ENCODE assay signal across 8 mouse cellular contexts in the genomic region with DNA sequence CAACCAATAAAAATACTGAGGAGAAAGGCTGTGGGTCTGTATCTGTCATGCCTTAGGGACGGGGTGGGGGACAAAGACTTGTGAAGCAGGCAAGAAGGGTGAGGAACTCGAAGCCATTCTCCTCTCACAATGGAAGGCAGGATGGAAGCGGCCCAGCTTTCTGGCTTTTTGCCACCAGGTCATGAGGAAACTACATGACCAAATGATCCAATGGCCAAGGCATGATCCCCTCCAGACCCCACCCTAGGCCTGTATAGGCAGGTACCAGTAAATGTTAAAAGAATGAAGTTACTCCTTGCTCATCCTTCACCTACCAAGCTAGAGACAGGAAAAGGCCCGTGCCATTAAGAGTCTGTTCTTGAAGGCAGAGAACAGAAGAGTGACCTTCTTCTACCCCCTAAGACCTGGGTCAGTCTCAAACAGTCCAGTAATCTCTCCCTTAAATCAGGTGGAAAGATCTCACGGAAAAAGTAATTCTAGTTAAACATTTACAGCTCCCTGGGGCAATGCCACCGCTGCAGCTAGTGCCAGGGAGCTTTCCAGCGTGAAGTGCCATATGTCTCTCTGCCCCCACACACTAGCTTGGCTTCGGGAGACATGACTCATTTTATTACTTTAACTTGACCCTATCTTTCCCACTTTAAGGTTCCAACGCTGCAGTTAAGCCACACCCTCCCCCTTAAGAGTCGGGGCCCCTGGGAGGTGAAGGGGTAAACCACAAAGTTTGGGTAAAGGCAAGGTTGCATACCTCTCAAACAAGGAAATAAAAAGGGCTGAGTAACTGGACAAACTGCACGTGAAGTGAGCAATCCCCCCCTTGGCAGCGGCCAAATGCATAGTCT. TPM values are rescaled to one million over a fixed set of nuclear protein-coding genes. Genes with fewer than 3 reads are reported as not detected.
DNase-seq lines count a peak whose midpoint lies in the region; ATAC-seq and TF ChIP-seq lines count a peak whose summit lies in the region.

No protein-coding gene starts in this region.

- H3K27ac ChIP-seq in intestine, embryonic 14.5 days (ENCODE audit: low read depth), result peak overlapping the region; percentile 65
- H3K27ac ChIP-seq in liver, embryonic 13.5 days, result peak overlapping the region; percentile 83
- H3K27ac ChIP-seq in olfactory bulb, adult 2 months (ENCODE audit: insufficient read depth, low read depth, low read length), result no peak overlapping the region

- no peaks in the 10 kb centered on the region for H3K9me3 ChIP-seq in intestine, embryonic 14.5 days (ENCODE audit: control insufficient read depth, low read length)
- no peaks in the 10 kb centered on the region for H3K9me3 ChIP-seq in liver, embryonic 13.5 days (replicated peaks)

- H3K4me3 ChIP-seq in intestine, embryonic 14.5 days (ENCODE audit: low read depth, low read length), result peak overlapping the region; percentile 80
- peak overlapping the region; percentile 78 for H3K4me3 ChIP-seq in liver, embryonic 13.5 days (replicated peaks)
- peak overlapping the region; percentile 98 for H3K4me3 ChIP-seq in olfactory bulb, adult 2 months (ENCODE audit: insufficient read depth, low read depth, low read length)

- H3K9ac ChIP-seq in intestine, embryonic 14.5 days (ENCODE audit: low read length), result peak overlapping the region; percentile 72
- peak overlapping the region; percentile 86 for H3K9ac ChIP-seq in liver, embryonic 13.5 days

- no peak for TF ChIP-seq CTCF in olfactory bulb, adult 2 months (IDR thresholded peaks at IDR 0.05; ENCODE audit: insufficient read depth, low read depth, low read length)

- peaks cover 14% of the 10 kb centered on the region; the same call in 1 of the 2 replicates for H3K36me3 ChIP-seq in intestine, embryonic 14.5 days (ENCODE audit: control insufficient read depth, insufficient read depth, low read length)
- peaks cover 20% of the 10 kb centered on the region for H3K36me3 ChIP-seq in liver, embryonic 13.5 days

- peak overlapping the region; percentile 95 for H3K4me2 ChIP-seq in intestine, embryonic 14.5 days (ENCODE audit: low read length)
- H3K4me2 ChIP-seq in liver, embryonic 13.5 days, result peak overlapping the region; percentile 90

- no peak for TF ChIP-seq POLR2A in olfactory bulb, adult 2 months (IDR thresholded peaks at IDR 0.05; ENCODE audit: insufficient read depth, low read depth, low read length)

- peaks cover 29% of the 10 kb centered on the region for H3K4me1 ChIP-seq in intestine, embryonic 14.5 days (replicated peaks; ENCODE audit: control insufficient read depth, insufficient read depth, low read length)
- peaks cover 35% of the 10 kb centered on the region for H3K4me1 ChIP-seq in liver, embryonic 13.5 days (replicated peaks)
- H3K4me1 ChIP-seq in olfactory bulb, adult 2 months (ENCODE audit: control insufficient read depth, insufficient read depth, low read length), result peaks cover 24% of the 10 kb centered on the region

- ATAC-seq in intestine, embryonic 14.5 days (replicated peaks; ENCODE audit: low FRiP score, low TSS enrichment, low read depth), result peak; percentile 38; the same call in 1 of the 2 replicates
- ATAC-seq in liver, embryonic 13.5 days (ENCODE audit: low read depth), result peak; percentile 32; the same call in 1 of the 2 replicates

- no peaks in the 10 kb centered on the region for H3K27me3 ChIP-seq in intestine, embryonic 14.5 days (replicated peaks; ENCODE audit: control insufficient read depth, insufficient read depth, low read length)
- no peaks in the 10 kb centered on the region for H3K27me3 ChIP-seq in liver, embryonic 13.5 days

- DNase-seq in lung, adult 18-20 months, result peak; percentile 69 to 78
- DNase-seq in lung, postnatal 14 days, result no peak
- peak; percentile 47 for DNase-seq in c-Kit-positive CD71-positive TER-119-negative erythroid progenitor cells, embryonic 14.5 days (ENCODE audit: low read depth)
- peak; percentile 66 for DNase-seq in intestine, embryonic 14.5 days (ENCODE audit: low spot score)
- DNase-seq in liver, embryonic 13.5 days, result no peak
- DNase-seq in layer of hippocampus, adult 9-11 months, result no peak
- no peak for DNase-seq in right cerebral cortex, postnatal 14 days

- WGBS in intestine, embryonic 14.5 days, result 58% methylated on average over 12 of the region's 12 CpGs
- 42% methylated on average over 12 of the region's 12 CpGs for WGBS in liver, embryonic 13.5 days (ENCODE audit: insufficient replicate concordance)
- 63% methylated on average over 12 of the region's 12 CpGs for WGBS in olfactory bulb, adult 2 months

RNA-seq across cellular contexts. Expression of a gene that starts 1.2 kb away (rescaled TPM):
- 1.1 TPM in 2 replicates for polyA plus RNA-seq in intestine, embryonic 14.5 days (2014; fragmentation: Nextera tagmentation; extraction: Ambion mirVana)
- polyA plus RNA-seq in liver, embryonic 13.5 days (2015; fragmentation: Nextera tagmentation; extraction: Ambion mirVana), result 0.63 and 0.85 TPM in 2 replicates
- polyA plus RNA-seq in olfactory bulb, adult 2 months (2012; ENCODE audit: insufficient read depth, insufficient read length, low replicate concordance, missing spikeins), result not detected in 2 replicates

RNA-seq across cellular contexts. Expression of a gene that starts 1.3 kb away (rescaled TPM):
- polyA plus RNA-seq in intestine, embryonic 14.5 days (2014; fragmentation: Nextera tagmentation; extraction: Ambion mirVana), result 260 and 265 TPM in 2 replicates
- 125 TPM in 2 replicates for polyA plus RNA-seq in liver, embryonic 13.5 days (2015; fragmentation: Nextera tagmentation; extraction: Ambion mirVana)
- polyA plus RNA-seq in olfactory bulb, adult 2 months (2012; ENCODE audit: insufficient read depth, insufficient read length, low replicate concordance, missing spikeins), result not detected in 2 replicates

RNA-seq across cellular contexts. Expression of a gene that starts 17.2 kb away (rescaled TPM):
- polyA plus RNA-seq in intestine, embryonic 14.5 days (2014; fragmentation: Nextera tagmentation; extraction: Ambion mirVana), result 12.6 and 14.4 TPM in 2 replicates
- 5.5 and 7.9 TPM in 2 replicates for polyA plus RNA-seq in liver, embryonic 13.5 days (2015; fragmentation: Nextera tagmentation; extraction: Ambion mirVana)
- not detected in 2 replicates for polyA plus RNA-seq in olfactory bulb, adult 2 months (2012; ENCODE audit: insufficient read depth, insufficient read length, low replicate concordance, missing spikeins)

RNA-seq across cellular contexts. Expression of a gene that starts 24.1 kb away (rescaled TPM):
- 143 and 150 TPM in 2 replicates for polyA plus RNA-seq in intestine, embryonic 14.5 days (2014; fragmentation: Nextera tagmentation; extraction: Ambion mirVana)
- 98.5 and 99.4 TPM in 2 replicates for polyA plus RNA-seq in liver, embryonic 13.5 days (2015; fragmentation: Nextera tagmentation; extraction: Ambion mirVana)
- not detected in 2 replicates for polyA plus RNA-seq in olfactory bulb, adult 2 months (2012; ENCODE audit: insufficient read depth, insufficient read length, low replicate concordance, missing spikeins)

RNA-seq across cellular contexts. Expression of a gene that starts 24.5 kb away (rescaled TPM):
- polyA plus RNA-seq in intestine, embryonic 14.5 days (2014; fragmentation: Nextera tagmentation; extraction: Ambion mirVana), result 141 and 155 TPM in 2 replicates
- polyA plus RNA-seq in liver, embryonic 13.5 days (2015; fragmentation: Nextera tagmentation; extraction: Ambion mirVana), result 108 and 112 TPM in 2 replicates
- polyA plus RNA-seq in olfactory bulb, adult 2 months (2012; ENCODE audit: insufficient read depth, insufficient read length, low replicate concordance, missing spikeins), result not detected in 2 replicates

Comparison
In these comparisons a context has a peak if more than half of its experiments do, and no peak if none do; other contexts are left out.
1. DNase-seq: peak in lung, adult 18-20 months (2 of 2), c-Kit-positive CD71-positive TER-119-negative erythroid progenitor cells, embryonic 14.5 days (single experiment) and intestine, embryonic 14.5 days (single experiment); none in lung, postnatal 14 days (single experiment), liver, embryonic 13.5 days (single experiment), layer of hippocampus, adult 9-11 months (single experiment) and right cerebral cortex, postnatal 14 days (single experiment).
2. RNA of a gene that starts 1.3 kb away (polyA plus RNA-seq): 260 to 265 TPM in intestine, embryonic 14.5 days and 125 TPM in liver, embryonic 13.5 days; not detected in olfactory bulb, adult 2 months; every median in the first group is over 100 times any median in the second.
3. Peak in every context shown above with its lines, with median percentiles within 50 percentile points of each other: H3K4me3 ChIP-seq.